Mouse (Mus musculus) bone marrow macrophage, adult 2 months (primary cell): ENCODE measurements around the gene Zfp3.

Experiments used
- CTCF ChIP-seq: IDR thresholded peaks from 2 replicates; pipeline ENCODE4 v1.5.1; 2012; ENCODE audit warnings: low read depth, mild to moderate bottlenecking, low read length, moderate library complexity
- POLR2A ChIP-seq: IDR thresholded peaks from 2 replicates; pipeline ENCODE4 v1.6.1; 2012; ENCODE audit warnings: mild to moderate bottlenecking, low read depth, low read length, borderline replicate concordance

DNA sequence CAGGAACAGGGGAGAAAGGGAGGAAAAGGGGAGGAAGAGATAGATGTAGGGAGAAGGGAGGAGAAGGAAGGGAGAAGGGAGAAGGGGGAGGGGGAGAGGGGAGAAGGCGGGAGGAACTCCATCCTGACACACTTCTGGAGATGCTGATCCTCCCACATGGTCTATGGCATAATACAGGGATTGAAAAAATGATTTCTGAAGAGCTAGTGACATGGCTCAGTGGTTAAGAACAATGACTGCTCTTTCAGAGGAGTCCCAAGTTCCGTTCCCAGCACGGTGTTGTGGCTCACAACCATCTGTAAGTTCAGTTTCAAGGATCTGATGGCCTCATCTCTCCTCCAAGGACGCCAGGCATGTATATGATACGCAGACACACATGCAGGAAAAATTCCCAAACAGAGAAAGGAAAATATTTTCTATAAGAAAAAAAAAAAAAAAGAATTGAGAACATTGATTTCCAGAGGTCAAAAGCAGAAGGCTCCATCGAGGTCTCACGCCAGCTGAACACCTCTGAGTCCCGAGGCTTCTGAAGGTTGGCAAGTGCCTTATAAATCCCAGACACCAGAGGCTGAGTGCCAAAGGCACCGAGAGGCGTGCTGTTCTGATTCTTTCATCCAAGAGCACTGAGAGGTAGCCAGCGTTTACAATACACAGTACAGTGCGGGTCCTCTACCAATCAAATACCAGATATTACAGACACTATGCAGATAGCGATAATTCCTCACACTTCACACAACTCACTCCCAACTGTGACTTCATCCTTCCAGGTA is 47.6 kb downstream of the Zfp3 start:
- TF ChIP-seq CTCF (no peak), POLR2A (no peak)
